Mouse (Mus musculus) bone marrow macrophage, adult 2 months (primary cell): ENCODE measurements around the gene Gm37419.

ENCODE experiments used
- CTCF ChIP-seq: IDR thresholded peaks from 2 replicates; pipeline ENCODE4 v1.5.1; 2012; ENCODE audit warnings: low read depth, mild to moderate bottlenecking, low read length, moderate library complexity
- POLR2A ChIP-seq: IDR thresholded peaks from 2 replicates; pipeline ENCODE4 v1.6.1; 2012; ENCODE audit warnings: mild to moderate bottlenecking, low read depth, low read length, borderline replicate concordance

- TF ChIP-seq CTCF = no peak
- TF ChIP-seq POLR2A = no peak
Observed at GRCm38 (mm10) chr16:23973635-23974367, 14.5 kb upstream of the Gm37419 start.
